Mouse (Mus musculus): ENCODE measurements around the gene Cdc42ep4.

The Cdc42ep4 gene

GRCm38 (mm10) chr11:113776851-113777511 is 25.3 kb upstream of the Cdc42ep4 start:
- DNase-seq: no peak

GRCm38 (mm10) chr11:113774773-113775172 is 23.1 kb upstream of the Cdc42ep4 start:
- DNase-seq: no peak

- no peak for DNase-seq
Observed at GRCm38 (mm10) chr11:113773191-113773590, 21.5 kb upstream of the Cdc42ep4 start.

GRCm38 (mm10) chr11:113771187-113771586 is 19.5 kb upstream of the Cdc42ep4 start:
- no peak for DNase-seq

- no peak for DNase-seq
Observed at GRCm38 (mm10) chr11:113768356-113768755, 16.7 kb upstream of the Cdc42ep4 start.

GRCm38 (mm10) chr11:113767285-113767684 is 15.6 kb upstream of the Cdc42ep4 start:
- DNase-seq: no peak

- no peak for DNase-seq
Observed at GRCm38 (mm10) chr11:113766284-113766985, 14.8 kb upstream of the Cdc42ep4 start.

GRCm38 (mm10) chr11:113764132-113764849 is 12.6 kb upstream of the Cdc42ep4 start:
- no peak for DNase-seq

GRCm38 (mm10) chr11:113763449-113763848 is 11.8 kb upstream of the Cdc42ep4 start:
- DNase-seq: no peak

- DNase-seq: no peak
Observed at GRCm38 (mm10) chr11:113762136-113762797, 10.6 kb upstream of the Cdc42ep4 start.

GRCm38 (mm10) chr11:113761646-113762045 is 10.0 kb upstream of the Cdc42ep4 start:
- no peak for DNase-seq

- no peak for DNase-seq
Observed at GRCm38 (mm10) chr11:113760476-113760875, 8.8 kb upstream of the Cdc42ep4 start.

GRCm38 (mm10) chr11:113758851-113759250 is 7.2 kb upstream of the Cdc42ep4 start:
- no peak for DNase-seq

GRCm38 (mm10) chr11:113756578-113756977 is 4.9 kb upstream of the Cdc42ep4 start:
- DNase-seq: no peak

GRCm38 (mm10) chr11:113755878-113756277 is 4.2 kb upstream of the Cdc42ep4 start:
- no peak for DNase-seq

- no peak for DNase-seq
Observed at GRCm38 (mm10) chr11:113754845-113755244, 3.2 kb upstream of the Cdc42ep4 start.

GRCm38 (mm10) chr11:113752685-113753430 is 1.2 kb upstream of the Cdc42ep4 start:
- DNase-seq: no peak

- DNase-seq: no peak
Observed at GRCm38 (mm10) chr11:113752158-113752661, 529 bp upstream of the Cdc42ep4 start.

- peak; percentile 75 for DNase-seq
Observed at GRCm38 (mm10) chr11:113750571-113751483, 854 bp downstream of the Cdc42ep4 start.

GRCm38 (mm10) chr11:113749749-113750351 is 1.8 kb downstream of the Cdc42ep4 start:
- no peak for DNase-seq
